Mouse (Mus musculus) stomach, postnatal 0 days (tissue): ENCODE measurements around the gene Col23a1.

Experiments
- CTCF ChIP-seq: IDR thresholded peaks from 2 replicates; pipeline ENCODE4 v1.5.1; 2016; ENCODE audit warnings: antibody characterized with exemption, low read depth, mild to moderate bottlenecking, moderate library complexity
- EP300 ChIP-seq: optimal IDR thresholded peaks from 2 replicates; pipeline ENCODE3; 2016; ENCODE audit warnings: antibody characterized with exemption

- TF ChIP-seq CTCF (no peak), EP300 (no peak)
Measured at GRCm38 (mm10) chr11:51308306-51308705, 18.6 kb downstream of the Col23a1 start.
